Mouse (Mus musculus): Measurements from ENCODE around the gene Acbd3. TPM values are rescaled to one million over a fixed set of nuclear protein-coding genes. Genes with fewer than 3 reads are reported as not detected.

Acbd3 gene
- polyA plus RNA-seq, 1 experiment from 2014 or later: 25.3 TPM

Other genes with a start within 250 kb of the Acbd3 start
- 1.7 and 1.8 TPM in 2 replicates for gene Stum, start 242.5 kb upstream of the Acbd3 start, polyA plus RNA-seq (2016; fragmentation: Nextera tagmentation; extraction: Ambion mirVana)
- 202 and 203 TPM in 2 replicates for gene Parp1, start 157.1 kb upstream of the Acbd3 start, polyA plus RNA-seq (2016; fragmentation: Nextera tagmentation; extraction: Ambion mirVana)
- gene Lin9, start 84.9 kb upstream of the Acbd3 start, polyA plus RNA-seq (2016; fragmentation: Nextera tagmentation; extraction: Ambion mirVana): 29.2 and 29.8 TPM in 2 replicates
- gene Mixl1, start 29.0 kb upstream of the Acbd3 start, polyA plus RNA-seq (2016; fragmentation: Nextera tagmentation; extraction: Ambion mirVana): 0.18 and 0.20 TPM in 2 replicates
- gene H3f3a, start 87.9 kb downstream of the Acbd3 start, polyA plus RNA-seq (2016; fragmentation: Nextera tagmentation; extraction: Ambion mirVana): 3,393 and 3,612 TPM in 2 replicates
- 47.0 and 47.6 TPM in 2 replicates for gene Sde2, start 125.1 kb downstream of the Acbd3 start, polyA plus RNA-seq (2016; fragmentation: Nextera tagmentation; extraction: Ambion mirVana)
- 0.18 TPM in 1 of 2 replicates, not detected in the other for gene Lefty2, start 167.1 kb downstream of the Acbd3 start, polyA plus RNA-seq (2016; fragmentation: Nextera tagmentation; extraction: Ambion mirVana)
- 120 and 125 TPM in 2 replicates for gene Pycr2, start 178.2 kb downstream of the Acbd3 start, polyA plus RNA-seq (2016; fragmentation: Nextera tagmentation; extraction: Ambion mirVana)
- gene Lefty1, start 209.0 kb downstream of the Acbd3 start, polyA plus RNA-seq (2016; fragmentation: Nextera tagmentation; extraction: Ambion mirVana): 0.36 and 0.76 TPM in 2 replicates
- 12.1 and 13.4 TPM in 2 replicates for gene Tmem63a, start 216.3 kb downstream of the Acbd3 start, polyA plus RNA-seq (2016; fragmentation: Nextera tagmentation; extraction: Ambion mirVana)

All from limb, embryonic 12.5 days (tissue).